Mouse (Mus musculus) embryonic facial prominence, embryonic 14.5 days (tissue): ENCODE results near the gene Sgsm3. TPM values are rescaled to one million over a fixed set of nuclear protein-coding genes. Genes with fewer than 3 reads are reported as not detected.
A peak's percentile ranks its signal among the peaks of the same experiment; 100 is the strongest.

Experiments used
- ATAC-seq: fragments of 200-750 bp; cut with Nextera tagmentation; 2 replicates; pipeline ENCODE4 v1.8.0; 2017; ENCODE audit warnings: low read depth, moderate number of reproducible peaks, moderate TSS enrichment
- DNase-seq: peaks from one replicate; pipeline ENCODE4 v3.0.0-alpha.2; 2015; ENCODE audit warnings: low spot score
- H3K27ac ChIP-seq: fragments of 300-500 bp; sonication (generic); replicated peaks from 2 replicates; pipeline ENCODE4 v1.5.1; 2014; ENCODE audit warnings: low read depth, mild to moderate bottlenecking, low read length, moderate library complexity
- H3K27me3 ChIP-seq: fragments of 300-500 bp; sonication (generic); replicated peaks from 2 replicates; pipeline ENCODE4 v1.6.1; 2014; ENCODE audit warnings: low read length; ENCODE audit not compliant: control insufficient read depth, insufficient read depth
- H3K36me3 ChIP-seq: fragments of 300-500 bp; sonication (generic); 2 replicates; pipeline ENCODE4 v1.6.1; 2014; ENCODE audit warnings: low read length, mixed read lengths; ENCODE audit not compliant: control insufficient read depth, insufficient read depth
- H3K4me1 ChIP-seq: fragments of 300-500 bp; sonication (generic); 2 replicates; pipeline ENCODE4 v1.6.1; 2014; ENCODE audit warnings: antibody characterized with exemption, low read length; ENCODE audit not compliant: control insufficient read depth, insufficient read depth
- H3K4me2 ChIP-seq: fragments of 300-500 bp; sonication (generic); 2 replicates; pipeline ENCODE4 v1.6.1; 2014; ENCODE audit warnings: low read depth, mild to moderate bottlenecking, low read length, moderate library complexity, mixed read lengths
- H3K4me3 ChIP-seq: fragments of 300-500 bp; sonication (generic); 2 replicates; pipeline ENCODE4 v1.5.1; 2014; ENCODE audit warnings: low read depth, mild to moderate bottlenecking, low read length
- H3K9ac ChIP-seq: fragments of 300-500 bp; sonication (generic); 2 replicates; pipeline ENCODE4 v1.6.1; 2014; ENCODE audit warnings: low read depth, mild to moderate bottlenecking, low read length, moderate library complexity, mixed read lengths
- H3K9me3 ChIP-seq: fragments of 300-500 bp; sonication (generic); 2 replicates; pipeline ENCODE4 v1.6.1; 2016; ENCODE audit warnings: low read length; ENCODE audit not compliant: control insufficient read depth
- WGBS: fragments of 180-500 bp; shearing (Covaris S2); extraction: QIAGEN DNeasy Blood & Tissue Kit; methylation state at CpG from one replicate; pipeline ENCODE4 v1.1.7; 2014; 5-methylcytosine and 5-hydroxymethylcytosine counted together
- microRNA-seq: library from miRNA; unstranded; fragments of <30 nt; microRNA quantifications from one replicate; pipeline ENCODE4, GENCODE M21; 2016; ENCODE audit warnings: borderline number of aligned reads
- polyA plus RNA-seq: library from polyadenylated mRNA; unstranded; fragments of >200 nt; fragmentation: Nextera tagmentation; extraction: Ambion mirVana; gene quantifications from 2 replicates; pipeline ENCODE4 v1.2.1, GENCODE M21; 2014

Gene Sgsm3
- polyA plus RNA-seq, 1 experiment from 2014 or later: 23.8 TPM

DNA sequence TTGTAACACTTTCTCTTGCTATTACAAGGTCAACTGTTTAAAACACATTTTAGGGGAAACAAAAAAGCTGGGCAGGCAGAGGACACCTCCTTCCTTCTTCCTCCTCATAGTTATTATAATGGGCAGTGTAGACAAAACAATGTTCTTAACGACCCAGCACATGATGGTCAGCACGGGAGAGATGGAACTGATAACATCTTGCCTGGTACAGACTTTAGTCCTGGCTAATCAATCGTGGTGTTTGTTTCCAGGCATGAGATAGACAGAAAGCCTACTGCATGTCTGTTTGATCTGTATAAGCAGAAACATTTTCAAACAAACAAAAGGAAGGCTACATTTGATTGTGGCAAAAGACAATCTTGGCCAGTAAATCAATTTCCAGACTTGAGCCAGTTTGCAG is 72.9 kb downstream of the Sgsm3 start:
- Histone ChIP-seq H3K9ac (no peak overlapping the region), H3K9me3 (no peaks in the 10 kb centered on the region), H3K27me3 (no peaks in the 10 kb centered on the region), H3K4me2 (no peak overlapping the region), H3K27ac (no peak overlapping the region), H3K4me3 (no peak overlapping the region), H3K4me1 (no peaks in the 10 kb centered on the region), H3K36me3 (no peaks in the 10 kb centered on the region)
- WGBS: 39% methylated on average over 3 of the region's 3 CpGs
- no peak for ATAC-seq
- DNase-seq: no peak

DNA sequence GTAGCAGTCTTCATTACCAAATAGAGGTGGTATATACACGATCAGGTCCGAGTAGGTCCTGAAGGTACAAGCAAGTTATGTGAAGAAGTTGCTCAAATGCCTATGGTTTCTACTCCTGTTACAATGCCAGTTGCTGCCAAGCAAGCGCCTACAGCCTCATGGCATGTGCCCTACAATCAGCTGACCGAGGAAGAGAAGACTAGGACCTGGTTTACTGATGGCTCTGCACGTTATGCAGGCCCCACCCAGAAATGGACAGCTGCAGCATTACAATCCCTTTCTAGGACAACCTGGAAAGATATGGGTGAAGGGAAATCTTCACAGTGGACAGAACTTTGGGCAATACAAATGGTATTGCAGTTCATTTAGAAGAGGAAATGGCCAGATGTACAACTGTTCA is 74.9 kb downstream of the Sgsm3 start:
- Histone ChIP-seq H3K27ac (no peak overlapping the region), H3K4me1 (no peaks in the 10 kb centered on the region), H3K4me2 (no peak overlapping the region), H3K36me3 (no peaks in the 10 kb centered on the region), H3K9me3 (no peaks in the 10 kb centered on the region), H3K27me3 (no peaks in the 10 kb centered on the region), H3K9ac (no peak overlapping the region), H3K4me3 (no peak overlapping the region)
- DNase-seq (no peak), ATAC-seq (no peak)
- WGBS: 89% methylated on average over 5 of the region's 5 CpGs

DNA sequence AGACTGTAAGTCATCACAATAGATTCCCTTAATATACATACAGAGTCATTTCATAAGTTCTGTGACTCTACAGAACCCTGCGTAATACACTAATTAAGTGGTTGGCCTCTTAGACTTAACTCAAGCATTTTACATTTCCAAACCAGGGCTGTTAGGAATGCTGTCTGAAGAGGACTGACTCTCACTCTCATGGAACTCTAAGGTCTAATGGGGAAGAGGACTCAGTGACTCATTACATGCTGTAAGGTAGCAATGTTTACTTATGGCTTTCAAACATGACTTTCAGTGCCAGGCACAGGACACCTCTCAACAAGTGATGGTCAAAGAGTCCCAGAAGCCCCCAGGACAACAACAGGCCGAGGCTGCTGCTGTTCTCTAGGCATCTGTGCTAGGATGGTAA is 77.9 kb downstream of the Sgsm3 start:
- Histone ChIP-seq H3K36me3 (no peaks in the 10 kb centered on the region), H3K4me3 (no peak overlapping the region), H3K9me3 (no peaks in the 10 kb centered on the region), H3K27me3 (no peaks in the 10 kb centered on the region), H3K4me2 (no peak overlapping the region), H3K27ac (no peak overlapping the region), H3K4me1 (no peaks in the 10 kb centered on the region), H3K9ac (no peak overlapping the region)
- 90% methylated on average over 2 of the region's 2 CpGs for WGBS
- ATAC-seq: no peak
- DNase-seq: no peak

DNA sequence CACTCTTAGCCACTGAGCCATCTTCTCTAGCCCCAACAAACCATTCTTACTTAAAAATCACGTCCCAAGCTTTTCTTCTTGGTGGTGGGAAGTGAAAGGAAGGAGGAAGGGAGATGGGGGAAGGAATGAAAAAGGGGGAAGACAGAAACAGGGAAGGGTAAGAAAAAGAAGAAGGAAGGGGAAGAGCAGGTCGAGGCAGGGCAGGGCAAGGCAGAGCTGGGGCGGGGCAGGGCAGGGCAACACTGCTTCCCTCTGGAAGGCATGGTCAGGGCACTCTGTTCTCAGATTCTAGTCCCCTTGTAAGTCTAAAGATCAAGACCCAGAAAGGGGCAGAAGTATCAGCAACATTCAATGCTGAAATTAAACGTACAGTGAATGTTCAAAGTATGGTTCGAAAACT is 80.2 kb downstream of the Sgsm3 start:
- ATAC-seq (no peak), DNase-seq (no peak)
- Histone ChIP-seq H3K9me3 (no peaks in the 10 kb centered on the region), H3K4me1 (peaks cover 14% of the 10 kb centered on the region), H3K9ac (no peak overlapping the region), H3K27ac (no peak overlapping the region), H3K4me2 (no peak overlapping the region), H3K36me3 (no peaks in the 10 kb centered on the region), H3K4me3 (no peak overlapping the region), H3K27me3 (no peaks in the 10 kb centered on the region)
- 92% methylated on average over 5 of the region's 5 CpGs for WGBS

DNA sequence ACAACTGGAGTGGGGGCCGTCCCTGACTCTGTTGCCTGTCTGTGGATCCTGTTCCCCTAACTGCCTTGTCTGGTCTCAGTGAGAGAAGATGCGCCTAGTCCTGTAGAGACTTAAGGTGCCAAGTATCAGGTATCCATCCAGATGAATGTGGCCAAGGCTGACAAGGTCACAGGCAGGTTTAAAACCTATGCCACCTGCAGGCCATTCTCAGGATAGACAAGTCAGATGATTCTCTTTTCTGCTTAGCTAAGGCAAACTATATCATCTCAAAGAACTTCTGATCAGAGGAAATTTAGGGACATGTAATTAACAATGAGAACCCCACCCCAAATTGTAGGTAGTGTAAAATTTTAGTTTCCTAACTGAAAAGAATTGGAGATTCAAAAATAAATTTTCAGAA is 83.4 kb downstream of the Sgsm3 start:
- Histone ChIP-seq H3K9ac (no peak overlapping the region), H3K36me3 (no peaks in the 10 kb centered on the region), H3K4me2 (no peak overlapping the region), H3K9me3 (no peaks in the 10 kb centered on the region), H3K27me3 (no peaks in the 10 kb centered on the region), H3K4me1 (peaks cover 18% of the 10 kb centered on the region), H3K4me3 (no peak overlapping the region), H3K27ac (no peak overlapping the region)
- no peak for DNase-seq
- no peak for ATAC-seq
- WGBS: 81% methylated on average over 2 of the region's 2 CpGs

Small RNA genes within 50 kb of the gene (microRNA-seq; reads per million reads assigned to microRNA genes)
- 9.5 reads per million, percentile 28 among the genes with 10 or more reads in this experiment for gene Mir5113

Other genes starting within 250 kb of the Sgsm3 start
- 99.5 and 111 TPM in 2 replicates for gene Adsl, start 29.3 kb upstream of the Sgsm3 start, polyA plus RNA-seq
- gene Mrtfa, start 213.0 kb downstream of the Sgsm3 start, polyA plus RNA-seq: 24.5 and 28.6 TPM in 2 replicates